Mouse (Mus musculus): ENCODE data around the gene Hunk.

Gene Hunk

GRCm38 (mm10) chr16:90439493-90439892 is 53.7 kb downstream of the Hunk start:
- DNase-seq = no peak

DNA sequence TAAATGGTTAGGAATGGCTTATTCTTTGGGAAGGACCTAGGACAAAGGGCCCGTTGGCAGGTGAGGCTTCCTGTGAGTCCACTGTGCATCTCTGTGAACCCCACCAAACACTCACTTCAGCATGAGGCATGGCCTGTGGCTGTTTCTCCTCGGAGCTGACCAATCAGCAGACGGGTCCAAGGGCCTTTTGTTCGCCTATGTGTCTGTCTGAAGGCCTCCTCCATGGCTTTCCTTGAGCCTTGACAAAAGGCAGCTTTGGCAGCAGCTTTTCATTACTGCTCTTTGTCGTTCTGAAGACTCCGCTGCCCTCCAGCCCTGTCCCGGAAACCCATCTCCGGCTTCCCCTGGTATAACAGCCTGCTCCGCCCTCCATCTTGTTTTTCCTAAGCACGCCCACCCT is 54.8 kb downstream of the Hunk start:
- DNase-seq = no peak

- DNase-seq = no peak
Observed at GRCm38 (mm10) chr16:90442991-90443390, 57.2 kb downstream of the Hunk start.

GRCm38 (mm10) chr16:90453197-90453596 is 67.4 kb downstream of the Hunk start:
- peak in 1 of 2 experiments; percentile 45 for DNase-seq

- DNase-seq = no peak
Observed at GRCm38 (mm10) chr16:90456495-90457125, 70.8 kb downstream of the Hunk start.

DNA sequence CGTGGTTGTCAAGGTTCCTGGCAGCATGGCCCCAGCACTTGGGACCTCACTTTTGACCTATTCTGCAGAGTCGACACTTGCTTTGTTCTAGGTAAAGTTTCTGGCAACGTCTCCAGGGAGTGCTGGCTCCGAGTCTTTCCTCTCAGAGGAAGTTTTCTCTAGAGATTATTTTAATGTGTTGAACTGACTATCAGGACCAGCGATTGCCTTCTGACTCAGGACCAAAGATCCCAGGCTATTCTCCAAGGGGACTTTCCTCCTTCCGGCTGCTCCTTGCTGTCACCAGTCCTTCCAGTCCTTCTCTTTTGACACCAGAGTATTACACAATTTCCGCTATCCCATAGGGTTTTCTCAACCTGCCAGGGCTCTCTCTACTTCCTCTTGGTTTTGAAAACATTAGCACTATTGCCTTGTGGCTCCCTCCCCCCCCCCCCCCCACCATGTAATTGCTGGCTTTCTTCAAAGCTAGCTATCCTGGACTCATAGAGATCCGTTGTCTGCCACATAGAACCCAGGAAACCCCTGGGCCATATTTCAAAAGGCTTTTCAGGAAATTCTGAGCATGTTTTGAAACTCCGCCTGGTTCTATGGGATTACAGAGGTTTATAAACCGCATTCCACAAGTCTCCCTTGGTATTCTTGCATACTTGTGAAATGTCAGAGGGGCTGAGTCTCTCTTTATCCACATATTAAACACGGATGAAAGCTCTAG is 73.2 kb downstream of the Hunk start:
- DNase-seq = no peak

DNA sequence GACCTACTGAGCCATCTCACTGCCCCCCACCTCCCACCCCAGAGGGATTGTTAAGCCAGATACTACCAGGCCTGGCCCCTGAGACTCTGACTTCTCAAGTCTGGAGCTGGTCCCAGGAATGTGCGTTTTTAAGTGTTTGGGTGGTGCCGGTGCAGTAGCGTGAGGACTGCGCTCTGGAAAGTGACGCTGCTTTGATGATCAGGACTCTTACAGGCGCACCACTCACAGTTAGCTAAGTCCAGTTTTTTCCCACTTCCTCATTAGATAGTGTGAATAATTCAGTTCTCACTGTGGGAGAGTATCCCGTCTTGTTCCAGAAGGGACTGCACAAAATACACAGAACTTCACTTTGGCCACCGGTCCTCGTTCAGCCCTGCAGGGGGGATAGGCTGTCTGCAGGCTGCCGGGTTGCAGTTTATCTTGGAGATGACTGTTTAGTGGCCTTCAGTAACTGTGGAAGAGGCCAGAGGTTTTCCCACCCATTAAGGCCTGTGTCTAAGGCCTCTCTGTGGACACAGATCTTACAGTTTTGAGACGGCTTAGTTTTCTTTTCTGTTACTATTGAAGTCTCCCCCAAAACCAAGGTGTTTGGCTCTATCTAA is 75.6 kb downstream of the Hunk start:
- no peak for DNase-seq

GRCm38 (mm10) chr16:90462728-90463275 is 77.0 kb downstream of the Hunk start:
- DNase-seq = no peak

- DNase-seq = no peak
Observed at GRCm38 (mm10) chr16:90465154-90465553, 79.3 kb downstream of the Hunk start.

DNA sequence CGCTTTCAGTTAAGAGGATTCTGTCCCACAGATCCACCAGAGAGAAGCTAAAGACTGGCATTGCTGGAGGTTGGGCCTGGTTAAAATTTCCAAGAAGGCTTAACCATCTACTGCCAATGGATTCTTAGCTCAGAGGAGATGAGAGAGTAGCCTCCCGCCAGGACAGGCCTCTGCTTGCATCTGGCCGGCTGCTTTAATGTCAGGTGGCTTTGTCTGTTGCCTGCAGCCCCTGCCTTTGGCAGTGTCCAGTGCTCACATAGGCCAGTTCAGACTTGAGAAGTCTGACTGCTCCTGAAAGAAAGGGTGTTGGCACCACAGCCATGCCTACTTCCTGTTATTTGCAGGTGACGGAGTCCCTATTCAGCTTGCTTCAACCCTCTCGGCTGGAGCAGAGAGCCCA is 82.5 kb downstream of the Hunk start:
- no peak for DNase-seq

GRCm38 (mm10) chr16:90475701-90476229 is 90.0 kb downstream of the Hunk start:
- DNase-seq = no peak

- DNase-seq = no peak
Observed at GRCm38 (mm10) chr16:90481612-90482011, 95.8 kb downstream of the Hunk start.

GRCm38 (mm10) chr16:90483341-90483740 is 97.5 kb downstream of the Hunk start:
- DNase-seq = no peak

DNA sequence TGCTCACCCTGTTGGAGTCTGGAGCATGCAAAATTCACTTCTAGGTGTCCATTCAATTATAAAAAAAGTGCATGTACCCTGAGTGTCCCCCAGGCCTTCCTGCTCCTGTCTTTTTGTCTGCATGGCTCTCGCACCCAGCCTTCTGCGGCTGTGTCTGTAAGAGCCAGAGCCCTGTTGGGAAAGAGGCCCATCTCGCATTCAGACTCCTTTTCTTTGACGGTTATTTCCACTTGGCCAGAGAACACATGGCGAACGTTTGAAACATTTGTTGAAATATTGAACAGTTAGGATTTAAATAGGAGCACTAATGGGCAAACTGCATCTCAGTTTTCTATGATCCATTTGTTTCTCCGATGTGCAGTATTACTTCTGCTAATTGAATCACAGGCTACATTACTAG is 99.3 kb downstream of the Hunk start:
- no peak for DNase-seq

DNA sequence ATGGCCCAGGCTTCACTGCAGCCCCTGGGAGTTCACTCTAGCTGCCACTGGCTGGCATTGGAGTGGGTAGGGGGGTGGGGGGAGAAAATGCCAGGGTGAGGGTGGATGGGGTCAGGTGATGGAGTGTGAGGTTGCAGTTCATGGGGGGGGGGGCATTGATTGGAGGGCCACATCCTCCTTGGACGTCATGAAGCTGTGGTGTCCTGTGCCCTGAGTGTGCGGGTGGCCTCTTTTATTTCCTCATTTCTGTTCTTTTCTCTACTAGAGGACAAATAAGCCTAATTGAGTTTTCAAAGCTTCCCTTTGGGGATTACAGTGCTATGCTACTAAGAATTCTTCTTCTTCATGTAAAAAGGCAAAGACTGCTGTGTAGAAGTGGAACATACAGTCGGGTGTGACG is 99.8 kb downstream of the Hunk start:
- no peak for DNase-seq

DNA sequence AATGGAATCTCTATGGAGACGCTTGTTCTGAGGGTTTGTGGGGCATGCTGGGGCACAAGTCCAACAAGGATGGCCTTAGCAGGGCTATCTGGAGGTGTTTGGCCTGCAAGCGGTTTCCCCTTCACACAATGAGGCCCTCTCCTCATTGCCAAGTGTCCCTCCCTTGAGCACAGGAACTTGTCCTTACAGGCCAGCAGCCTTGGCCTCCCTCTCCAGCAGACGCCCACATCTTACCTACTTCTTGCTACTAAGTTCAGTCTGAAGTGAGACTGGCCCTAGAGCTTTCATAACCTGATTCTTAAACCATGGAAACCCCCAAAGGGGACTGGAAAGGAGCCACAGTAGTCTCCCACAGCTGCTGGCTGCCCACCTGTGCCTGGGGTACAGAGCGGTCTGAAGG is 104.3 kb downstream of the Hunk start:
- no peak for DNase-seq

- no peak for DNase-seq
Observed at GRCm38 (mm10) chr16:90491898-90492499, 106.2 kb downstream of the Hunk start.

DNA sequence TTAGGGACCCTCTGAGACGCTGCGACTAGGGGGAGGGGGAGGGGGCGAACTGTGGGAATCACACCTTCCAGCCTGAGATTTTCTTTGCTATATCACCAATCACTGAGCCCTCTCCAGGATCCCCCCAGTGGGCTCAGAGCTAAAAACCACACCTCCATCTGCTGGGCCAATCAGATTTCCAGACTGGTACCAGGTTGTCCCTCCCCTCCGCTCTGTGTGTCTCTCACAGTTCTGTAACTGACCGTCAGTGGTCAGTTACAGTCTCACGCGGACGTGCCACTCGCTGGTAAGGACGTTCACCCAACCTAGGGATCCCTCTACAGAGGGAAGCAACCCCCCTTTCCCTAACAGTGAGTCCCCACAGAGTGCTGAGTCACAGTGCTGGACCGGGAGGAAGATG is 111.1 kb downstream of the Hunk start:
- DNase-seq = no peak

DNA sequence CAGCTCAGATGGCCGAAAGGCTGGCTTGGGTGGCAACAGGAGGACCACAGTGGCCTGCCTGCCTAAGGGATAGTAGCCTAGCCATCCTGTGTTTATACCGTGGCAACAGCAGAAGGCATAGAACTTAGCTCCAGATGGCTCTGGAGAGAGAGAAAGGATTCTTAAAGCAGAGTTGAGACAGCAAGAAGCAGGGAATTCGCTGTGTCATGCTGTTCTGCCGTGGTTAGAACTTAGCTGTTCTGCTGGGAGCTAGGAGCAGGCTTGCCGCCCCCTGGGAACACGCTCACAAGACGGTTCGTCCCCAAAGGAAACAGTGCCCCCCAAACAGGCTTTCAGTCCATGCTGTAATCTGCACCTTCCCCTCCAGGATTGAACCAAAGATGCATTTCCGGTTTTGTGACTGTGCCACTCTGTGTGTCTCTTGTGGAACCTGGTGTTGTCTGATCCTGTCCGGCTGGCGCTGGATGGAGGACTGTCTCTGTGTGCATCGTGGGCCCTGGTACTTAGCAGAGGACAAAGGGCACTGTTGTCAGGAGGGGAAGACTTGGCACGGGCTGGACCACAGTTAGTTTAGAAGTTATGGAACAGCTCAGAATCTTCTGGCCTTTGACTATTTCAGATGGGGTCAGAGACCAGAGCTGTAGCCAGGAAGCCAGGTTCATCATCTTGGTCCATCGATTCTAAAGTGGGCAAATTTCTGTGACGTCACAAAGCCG is 112.1 kb downstream of the Hunk start:
- DNase-seq = peak in 1 of 2 experiments; percentile 13

DNA sequence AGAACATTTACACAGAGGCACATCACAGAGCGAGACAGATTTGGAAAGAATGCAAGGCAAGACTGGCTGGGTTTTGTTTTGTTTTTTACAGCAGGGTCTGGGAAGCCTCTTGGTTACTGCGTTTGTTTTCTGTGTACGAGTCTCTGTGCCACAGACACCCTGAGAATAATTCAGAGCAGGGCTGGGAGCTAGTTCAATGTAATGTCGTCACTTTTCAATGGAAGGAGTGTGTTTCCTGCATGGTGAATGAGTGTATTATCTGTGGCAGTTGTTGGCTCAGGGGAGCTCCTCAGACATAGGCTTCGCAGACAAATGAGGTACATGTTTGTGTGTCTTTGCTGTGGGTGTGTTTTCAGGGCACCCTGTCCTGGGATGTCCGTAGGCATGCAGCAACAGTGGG is 115.0 kb downstream of the Hunk start:
- no peak for DNase-seq

- DNase-seq = no peak
Observed at GRCm38 (mm10) chr16:90505252-90505651, 119.4 kb downstream of the Hunk start.

- no peak for DNase-seq
Observed at GRCm38 (mm10) chr16:90505680-90506079, 119.9 kb downstream of the Hunk start.

Data from cerebellum, postnatal 25 days (tissue).